Mouse (Mus musculus) frontal cortex, postnatal 36 days (tissue): ENCODE results near the gene Hfe2.

Experiments used
- DNase-seq, 2 experiments: peaks; one replicate each; pipeline ENCODE4 v3.0.0; 2022; ENCODE audit warnings: low spot score in 2 of 2

The Hfe2 gene

DNA sequence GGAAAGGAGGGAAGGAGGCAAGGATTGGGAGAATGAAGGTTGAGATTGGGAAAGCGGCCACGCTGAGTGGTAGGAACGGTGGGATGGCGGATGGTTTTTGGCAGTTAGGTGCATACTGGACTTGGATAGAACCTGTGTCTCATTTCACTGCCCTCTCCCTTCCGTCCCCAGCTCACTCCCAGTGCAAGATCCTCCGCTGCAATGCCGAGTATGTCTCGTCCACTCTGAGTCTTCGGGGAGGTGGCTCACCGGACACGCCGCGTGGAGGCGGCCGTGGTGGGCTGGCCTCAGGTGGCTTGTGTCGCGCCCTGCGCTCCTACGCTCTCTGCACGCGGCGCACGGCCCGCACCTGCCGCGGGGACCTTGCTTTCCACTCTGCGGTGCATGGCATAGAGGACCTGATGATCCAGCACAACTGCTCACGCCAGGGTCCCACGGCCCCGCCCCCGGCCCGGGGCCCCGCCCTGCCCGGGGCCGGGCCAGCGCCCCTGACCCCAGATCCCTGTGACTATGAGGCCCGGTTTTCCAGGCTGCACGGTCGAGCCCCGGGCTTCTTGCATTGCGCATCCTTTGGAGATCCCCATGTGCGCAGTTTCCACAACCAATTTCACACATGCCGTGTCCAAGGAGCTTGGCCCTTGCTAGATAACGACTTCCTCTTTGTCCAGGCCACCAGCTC is 2.0 kb downstream of the Hfe2 start:
- no peak for DNase-seq

DNA sequence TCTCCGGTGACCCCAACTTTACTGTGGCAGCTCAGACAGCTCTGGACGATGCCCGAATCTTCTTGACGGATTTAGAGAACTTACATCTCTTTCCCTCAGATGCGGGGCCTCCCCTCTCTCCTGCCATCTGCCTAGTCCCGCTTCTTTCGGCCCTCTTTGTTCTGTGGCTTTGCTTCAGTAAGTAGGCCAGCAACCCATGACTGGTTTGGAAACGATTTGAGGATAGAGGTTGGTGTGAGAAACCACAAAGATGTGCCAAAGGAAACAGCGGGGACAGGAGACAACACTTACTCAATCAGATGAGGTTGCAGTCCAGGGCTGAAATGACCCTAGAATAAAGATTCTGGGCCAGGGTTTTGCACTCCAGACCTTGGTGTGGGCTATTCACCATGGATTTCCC is 3.5 kb downstream of the Hfe2 start:
- no peak for DNase-seq

- DNase-seq: no peak
Measured at GRCm38 (mm10) chr3:96532050-96532449, 7.1 kb downstream of the Hfe2 start.

DNA sequence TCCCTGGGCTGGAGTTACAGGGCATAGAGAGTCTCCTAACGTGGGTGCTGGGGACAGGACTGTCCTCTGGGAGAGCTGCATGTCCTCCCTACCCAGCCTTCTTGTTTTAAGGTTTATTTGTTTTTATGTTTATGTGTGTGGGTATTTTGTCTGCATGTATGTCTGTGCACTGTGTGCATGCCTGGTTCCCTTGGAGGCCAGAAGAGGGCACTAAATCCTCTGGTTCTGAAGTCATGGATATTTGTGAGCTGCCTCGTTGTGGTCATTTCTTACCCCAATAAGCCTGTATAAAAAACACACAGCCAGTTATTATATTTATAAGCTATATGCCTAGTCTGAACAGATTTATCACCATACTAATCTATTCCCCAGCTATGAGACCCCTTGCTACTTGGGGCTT is 9.3 kb downstream of the Hfe2 start:
- DNase-seq: no peak

DNA sequence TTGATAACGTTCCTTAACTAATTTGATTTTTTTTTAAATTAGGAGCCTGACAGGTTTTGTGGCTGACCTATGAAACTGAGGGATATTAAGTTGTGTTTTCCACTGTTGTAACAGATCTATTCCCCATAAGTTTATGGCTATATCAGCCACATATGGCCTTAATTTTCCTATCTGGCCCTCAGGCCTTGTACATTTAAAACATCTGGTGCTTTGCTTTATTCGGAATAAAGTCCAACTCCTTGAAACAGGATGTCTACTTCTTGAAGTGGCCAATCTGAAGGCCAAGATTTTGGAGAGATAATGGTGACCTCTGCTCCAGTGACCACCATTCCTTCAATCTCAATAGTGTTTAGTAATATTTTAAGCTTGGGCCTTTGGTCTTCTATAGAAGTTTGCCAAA is 14.3 kb downstream of the Hfe2 start:
- no peak for DNase-seq

GRCm38 (mm10) chr3:96540740-96541139 is 15.8 kb downstream of the Hfe2 start:
- DNase-seq: no peak

DNA sequence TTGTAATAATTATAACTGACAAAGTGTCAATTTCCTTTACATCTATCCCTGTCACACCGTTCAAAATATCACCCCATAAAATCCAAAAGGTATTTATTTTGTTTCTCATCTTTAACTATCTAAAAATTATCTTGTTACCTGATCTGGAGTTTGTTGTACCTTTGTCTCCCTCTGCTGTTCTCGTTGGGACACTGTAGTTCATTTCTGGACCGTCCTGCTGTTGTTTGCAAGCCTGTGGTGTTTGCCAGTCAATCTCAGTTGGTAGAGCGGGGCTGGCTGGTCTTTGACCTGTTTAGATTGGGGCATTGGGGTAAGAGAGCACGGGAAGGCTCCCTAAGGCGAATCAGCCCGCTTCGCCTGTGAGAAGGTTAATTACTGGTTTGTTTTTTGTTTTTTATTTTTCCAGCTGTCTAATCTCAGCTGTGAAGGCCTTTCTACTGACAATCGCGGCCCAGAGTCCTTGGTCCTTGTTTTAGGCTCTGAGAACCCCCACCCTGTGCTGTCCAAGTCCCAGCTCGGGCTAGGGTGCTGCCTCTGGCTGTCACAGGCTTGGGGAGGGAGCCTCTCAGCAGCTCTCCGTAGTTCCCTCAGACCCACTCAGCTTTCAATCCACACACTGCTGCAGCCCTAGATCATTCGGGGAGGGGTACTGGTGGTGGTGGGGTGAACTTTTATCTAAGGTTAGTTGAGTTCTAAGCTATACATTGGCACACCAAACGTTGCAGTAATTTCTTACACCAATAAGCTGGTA is 16.5 kb downstream of the Hfe2 start:
- no peak for DNase-seq

GRCm38 (mm10) chr3:96542554-96542953 is 17.6 kb downstream of the Hfe2 start:
- DNase-seq: no peak

- peak; percentile 48 to 58 for DNase-seq
Measured at GRCm38 (mm10) chr3:96543345-96543744, 18.4 kb downstream of the Hfe2 start.

DNA sequence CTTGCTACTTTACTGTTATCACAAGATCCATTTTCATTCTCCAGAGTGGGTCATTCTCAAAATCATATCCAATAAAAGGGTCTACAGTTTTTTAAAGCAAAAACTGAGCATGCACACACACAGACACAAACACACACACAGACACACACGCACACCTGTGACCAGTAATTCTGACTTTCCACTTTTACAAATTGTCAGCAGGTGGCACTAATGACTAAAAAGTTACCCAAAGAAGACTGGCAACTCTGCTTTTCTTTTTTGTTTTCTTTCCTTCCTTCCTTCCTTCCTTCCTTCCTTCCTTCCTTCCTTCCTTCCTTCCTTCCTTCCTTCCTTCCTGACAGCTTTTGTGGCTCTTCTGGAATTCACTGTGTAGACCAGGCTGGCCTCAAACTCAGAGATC is 20.6 kb downstream of the Hfe2 start:
- no peak for DNase-seq

DNA sequence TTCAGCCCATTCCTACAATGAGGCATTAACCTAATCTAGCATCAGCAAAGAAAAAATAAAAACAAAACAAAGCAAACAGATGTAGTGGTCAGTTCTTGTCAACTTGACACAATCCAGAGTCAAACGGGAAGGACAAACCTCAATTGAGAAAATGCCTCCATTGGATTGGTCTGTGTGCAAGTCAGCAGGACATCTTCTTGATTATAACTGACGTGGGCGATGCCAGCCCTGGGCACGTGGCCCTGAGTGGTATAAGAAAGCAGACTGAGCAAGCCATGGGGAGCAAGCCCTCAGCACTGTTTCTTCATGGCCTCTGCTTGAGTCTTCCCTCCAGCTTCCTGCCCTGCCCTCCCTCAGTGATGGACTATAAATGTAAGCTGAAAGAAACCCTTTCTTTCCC is 21.9 kb downstream of the Hfe2 start:
- no peak for DNase-seq

DNA sequence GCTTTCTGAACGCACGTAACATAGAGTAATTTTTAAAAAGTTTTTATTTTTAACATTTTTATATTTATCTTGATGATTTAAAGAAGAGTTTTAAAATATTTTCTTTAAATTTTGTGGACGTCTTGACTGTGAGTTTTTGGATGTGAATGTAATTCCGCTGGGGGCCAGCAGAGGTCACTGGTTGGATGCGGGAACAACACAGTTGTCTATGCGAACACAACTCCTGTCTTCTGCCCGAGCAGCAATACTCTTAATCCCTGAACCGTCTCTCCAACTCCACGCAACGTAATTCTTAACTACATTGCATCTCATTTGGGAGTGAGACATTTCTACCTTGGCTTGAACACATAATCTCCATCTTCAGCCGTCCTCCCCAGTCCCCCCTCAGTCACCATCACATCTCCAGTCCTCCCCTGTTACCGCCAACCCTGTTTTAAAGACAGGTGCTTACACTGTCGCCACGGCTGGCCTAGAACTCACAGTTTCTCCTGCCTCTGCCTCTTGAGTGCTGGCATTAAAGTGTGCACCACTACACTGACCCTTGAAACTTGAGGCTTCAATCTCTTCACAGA is 22.5 kb downstream of the Hfe2 start:
- peak; percentile 79 to 83 for DNase-seq

DNA sequence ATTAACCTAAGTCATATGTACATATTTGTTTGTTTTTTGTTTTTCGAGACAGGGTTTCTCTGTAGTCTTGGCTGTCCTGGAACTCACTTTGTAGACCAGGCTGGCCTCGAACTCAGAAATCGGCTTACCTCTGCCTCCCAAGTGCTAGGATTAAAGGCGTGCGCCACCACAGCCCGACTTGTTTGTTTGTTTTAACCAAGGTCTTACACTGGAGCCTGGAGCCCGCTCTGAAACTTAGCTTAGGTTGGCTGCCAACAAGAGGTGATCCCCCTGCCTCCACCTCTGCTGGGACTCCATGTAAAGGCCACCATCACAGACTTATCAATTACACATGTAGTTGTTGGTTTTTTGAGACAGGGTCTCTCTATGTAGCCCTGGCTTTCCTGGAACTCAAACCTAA is 23.9 kb downstream of the Hfe2 start:
- no peak for DNase-seq

- DNase-seq: no peak
Measured at GRCm38 (mm10) chr3:96549346-96549745, 24.4 kb downstream of the Hfe2 start.

DNA sequence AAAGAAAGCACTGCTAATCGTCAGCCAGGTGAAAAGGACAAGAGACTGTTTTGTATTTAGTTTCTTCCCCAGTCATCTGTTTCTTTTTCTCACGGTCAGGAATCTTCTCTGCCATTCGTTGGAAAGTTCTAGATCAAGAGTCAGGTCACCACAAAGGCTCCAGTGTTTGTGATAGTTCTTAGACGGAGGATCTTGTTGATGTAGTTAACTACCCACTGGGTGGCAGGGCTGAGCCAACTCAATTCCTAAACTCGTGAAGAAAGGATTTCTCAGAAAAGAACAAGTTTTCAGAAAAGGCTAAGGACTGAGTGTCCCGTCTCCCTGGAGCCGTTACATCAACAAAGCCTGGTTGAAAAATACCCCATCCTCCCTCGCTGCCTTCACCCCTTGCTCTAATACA is 26.2 kb downstream of the Hfe2 start:
- DNase-seq: peak; percentile 46 to 56

- DNase-seq: no peak
Measured at GRCm38 (mm10) chr3:96551890-96552289, 26.9 kb downstream of the Hfe2 start.

GRCm38 (mm10) chr3:96553601-96554000 is 28.6 kb downstream of the Hfe2 start:
- DNase-seq: no peak

- DNase-seq: no peak
Measured at GRCm38 (mm10) chr3:96554251-96554650, 29.3 kb downstream of the Hfe2 start.

- no peak for DNase-seq
Measured at GRCm38 (mm10) chr3:96555041-96555596, 30.1 kb downstream of the Hfe2 start.

DNA sequence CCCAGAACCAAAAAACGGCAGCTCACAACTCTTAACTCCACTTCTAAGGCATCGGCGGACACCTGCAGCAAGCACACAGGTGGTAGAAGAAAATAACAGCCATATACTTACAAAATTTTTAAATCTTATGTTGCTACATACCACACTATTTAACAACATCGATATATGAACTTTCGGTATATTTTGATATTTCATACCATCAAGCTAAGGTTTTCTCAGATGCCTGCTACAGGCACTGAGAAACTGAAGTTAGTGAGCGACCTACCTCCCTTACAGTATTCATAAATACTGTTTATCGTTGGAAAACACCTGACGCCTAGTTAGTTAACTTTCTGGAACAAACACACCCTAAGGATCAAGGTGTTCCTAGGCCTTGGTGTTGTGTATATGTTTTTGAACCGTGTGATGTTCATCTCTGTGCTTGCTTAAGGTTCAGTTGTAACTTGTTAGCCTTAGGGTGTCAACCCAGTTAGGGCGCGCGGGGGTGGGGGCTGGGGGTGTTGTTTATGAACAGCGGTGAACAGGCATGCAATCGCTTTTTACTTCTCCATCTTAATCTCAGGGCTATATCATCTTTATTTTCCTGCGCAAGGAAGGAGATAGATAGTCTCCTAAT is 31.1 kb downstream of the Hfe2 start:
- DNase-seq: no peak

GRCm38 (mm10) chr3:96556651-96557635 is 32.0 kb downstream of the Hfe2 start:
- no peak for DNase-seq
